Mouse (Mus musculus) layer of hippocampus, postnatal 10 days (tissue): ENCODE measurements around the gene Fam163a. TPM values are rescaled to one million over a fixed set of nuclear protein-coding genes. Genes with fewer than 3 reads are reported as not detected.

Experiments
- DNase-seq, 2 experiments: peaks; one replicate each; pipeline ENCODE4 v3.0.0; 2021; ENCODE audit warnings: low spot score in 2 of 2
- total RNA-seq, 2 experiments: library from RNA; stranded (reverse); gene quantifications; 2 replicates each; pipeline ENCODE4 v1.2.3; 2021

The Fam163a gene
- total RNA-seq, 2 experiments from 2014 or later = 29.0 to 35.8 TPM

- DNase-seq = peak; percentile 42 to 50
Measured at GRCm38 (mm10) chr1:156085770-156086169, 119.1 kb downstream of the Fam163a start.

GRCm38 (mm10) chr1:156084603-156085002, 120.2 kb downstream of the Fam163a start:
- DNase-seq = no peak

GRCm38 (mm10) chr1:156077655-156078054, 127.2 kb downstream of the Fam163a start:
- no peak for DNase-seq

- DNase-seq = no peak
Measured at GRCm38 (mm10) chr1:156076474-156076873, 128.4 kb downstream of the Fam163a start.

- no peak for DNase-seq
Measured at GRCm38 (mm10) chr1:156074575-156074974, 130.3 kb downstream of the Fam163a start.

- no peak for DNase-seq
Measured at GRCm38 (mm10) chr1:156073169-156073821, 131.5 kb downstream of the Fam163a start.

- DNase-seq = no peak
Measured at GRCm38 (mm10) chr1:156070106-156070505, 134.7 kb downstream of the Fam163a start.

GRCm38 (mm10) chr1:156066133-156066532, 138.7 kb downstream of the Fam163a start:
- DNase-seq = no peak

GRCm38 (mm10) chr1:156062193-156062592, 142.6 kb downstream of the Fam163a start:
- no peak for DNase-seq

GRCm38 (mm10) chr1:156058207-156058606, 146.6 kb downstream of the Fam163a start:
- no peak for DNase-seq

- no peak for DNase-seq
Measured at GRCm38 (mm10) chr1:156046688-156047087, 158.1 kb downstream of the Fam163a start.

- DNase-seq = no peak
Measured at GRCm38 (mm10) chr1:156044211-156044611, 160.6 kb downstream of the Fam163a start.

GRCm38 (mm10) chr1:156043027-156043426, 161.8 kb downstream of the Fam163a start:
- DNase-seq = peak; percentile 46 to 69

GRCm38 (mm10) chr1:156042481-156042880, 162.3 kb downstream of the Fam163a start:
- no peak for DNase-seq

GRCm38 (mm10) chr1:156041451-156042241, 163.2 kb downstream of the Fam163a start:
- no peak for DNase-seq

- peak; percentile 83 to 89 for DNase-seq
Measured at GRCm38 (mm10) chr1:156040731-156041401, 164.0 kb downstream of the Fam163a start.

- DNase-seq = peak in 1 of 2 experiments; percentile 9
Measured at GRCm38 (mm10) chr1:156039989-156040388, 164.8 kb downstream of the Fam163a start.

GRCm38 (mm10) chr1:156037144-156037583, 167.7 kb downstream of the Fam163a start:
- no peak for DNase-seq

GRCm38 (mm10) chr1:156035930-156036737, 168.7 kb downstream of the Fam163a start, which contains the start of gene Tor1aip1:
Gene Tor1aip1 (minus strand): TSS chr1:156036480.
- peak; percentile 97 to 98 for DNase-seq

- peak in 1 of 2 experiments; percentile 74 for DNase-seq
Measured at GRCm38 (mm10) chr1:156035269-156035929, 169.4 kb downstream of the Fam163a start, which contains the start of gene Tor1aip2. Gene Tor1aip2 (plus strand): TSS chr1:156035403.
